Mouse (Mus musculus): Measurements from ENCODE around the gene Gm42421. TPM values are rescaled to one million over a fixed set of nuclear protein-coding genes. Genes with fewer than 3 reads are reported as not detected.

Gm42421 gene
- polyA plus RNA-seq, 1 experiment from 2014 or later: 0.71 TPM

GRCm38 (mm10) chr5:143931863-143932580 is 4.0 kb downstream of the Gm42421 start:
- Histone ChIP-seq H3K4me1 (ENCODE audit: control insufficient read depth, insufficient read depth, low read length) (peaks cover 7% of the 10 kb centered on the region; the same call in 1 of the 2 replicates), H3K4me2 (ENCODE audit: low read depth, low read length) (no peak overlapping the region), H3K9me3 (ENCODE audit: control insufficient read depth, low read length) (no peaks in the 10 kb centered on the region), H3K4me3 (ENCODE audit: low read length) (no peak overlapping the region), H3K9ac (ENCODE audit: low read depth, low read length) (no peak overlapping the region), H3K27ac (ENCODE audit: low read length) (peak overlapping the region; percentile 29), H3K36me3 (ENCODE audit: control insufficient read depth, insufficient read depth, low read length) (peaks cover 13% of the 10 kb centered on the region), H3K27me3 (replicated peaks; ENCODE audit: control insufficient read depth, insufficient read depth, low read length) (no peaks in the 10 kb centered on the region)
- peak; percentile 92 for ATAC-seq
- 65% methylated on average over 6 of the region's 6 CpGs for WGBS

GRCm38 (mm10) chr5:143932831-143933230 is 4.9 kb downstream of the Gm42421 start, which contains the start of gene Rsph10b:
TSS of gene Rsph10b (plus strand) at chr5:143933035.
- no peak within 1 kb of the TSS for H3K4me2 ChIP-seq (ENCODE audit: low read depth, low read length)
- ATAC-seq: peak; percentile 27

GRCm38 (mm10) chr5:143933414-143933813 is 5.4 kb downstream of the Gm42421 start:
- Histone ChIP-seq H3K27me3 (replicated peaks; ENCODE audit: control insufficient read depth, insufficient read depth, low read length) (no peaks in the 10 kb centered on the region), H3K27ac (ENCODE audit: low read length) (no peak overlapping the region), H3K9ac (ENCODE audit: low read depth, low read length) (no peak overlapping the region), H3K4me2 (ENCODE audit: low read depth, low read length) (no peak overlapping the region), H3K36me3 (ENCODE audit: control insufficient read depth, insufficient read depth, low read length) (peaks cover 13% of the 10 kb centered on the region), H3K9me3 (ENCODE audit: control insufficient read depth, low read length) (no peaks in the 10 kb centered on the region), H3K4me1 (ENCODE audit: control insufficient read depth, insufficient read depth, low read length) (peaks cover 7% of the 10 kb centered on the region; the same call in 1 of the 2 replicates), H3K4me3 (ENCODE audit: low read length) (no peak overlapping the region)
- 88% methylated on average over 11 of the region's 11 CpGs for WGBS
- ATAC-seq: no peak

More at GRCm38 (mm10) chr5:143932831-143933230, 4.9 kb downstream of the Gm42421 start, which contains the start of gene Rsph10b:
- Histone ChIP-seq H3K27me3 (replicated peaks; ENCODE audit: control insufficient read depth, insufficient read depth, low read length) (no peaks in the 10 kb centered on the region), H3K4me1 (ENCODE audit: control insufficient read depth, insufficient read depth, low read length) (peaks cover 7% of the 10 kb centered on the region; the same call in 1 of the 2 replicates), H3K4me3 (ENCODE audit: low read length) (no peak within 1 kb of the TSS), H3K9me3 (ENCODE audit: control insufficient read depth, low read length) (no peaks in the 10 kb centered on the region), H3K27ac (ENCODE audit: low read length) (peak within 1 kb of the TSS; percentile 29), H3K36me3 (ENCODE audit: control insufficient read depth, insufficient read depth, low read length) (peaks cover 13% of the 10 kb centered on the region), H3K9ac (ENCODE audit: low read depth, low read length) (no peak within 1 kb of the TSS)
- WGBS: 19% methylated on average over 8 of the region's 8 CpGs

GRCm38 (mm10) chr5:143933875-143934274 is 5.9 kb downstream of the Gm42421 start:
- Histone ChIP-seq H3K4me2 (ENCODE audit: low read depth, low read length) (no peak overlapping the region), H3K4me3 (ENCODE audit: low read length) (no peak overlapping the region), H3K4me1 (ENCODE audit: control insufficient read depth, insufficient read depth, low read length) (peaks cover 7% of the 10 kb centered on the region; the same call in 1 of the 2 replicates), H3K9ac (ENCODE audit: low read depth, low read length) (no peak overlapping the region), H3K27ac (ENCODE audit: low read length) (no peak overlapping the region), H3K36me3 (ENCODE audit: control insufficient read depth, insufficient read depth, low read length) (peaks cover 13% of the 10 kb centered on the region), H3K9me3 (ENCODE audit: control insufficient read depth, low read length) (no peaks in the 10 kb centered on the region), H3K27me3 (replicated peaks; ENCODE audit: control insufficient read depth, insufficient read depth, low read length) (no peaks in the 10 kb centered on the region)
- 77% methylated on average over 1 of the region's 1 CpGs for WGBS
- no peak for ATAC-seq

- Histone ChIP-seq H3K4me1 (ENCODE audit: control insufficient read depth, insufficient read depth, low read length) (peaks cover 7% of the 10 kb centered on the region; the same call in 1 of the 2 replicates), H3K36me3 (ENCODE audit: control insufficient read depth, insufficient read depth, low read length) (0 out of 2 replicates have a peak, but pooled peaks cover under 1% of the 10 kb centered on the region), H3K4me2 (ENCODE audit: low read depth, low read length) (no peak overlapping the region), H3K27ac (ENCODE audit: low read length) (no peak overlapping the region), H3K9me3 (ENCODE audit: control insufficient read depth, low read length) (no peaks in the 10 kb centered on the region), H3K4me3 (ENCODE audit: low read length) (no peak overlapping the region), H3K9ac (ENCODE audit: low read depth, low read length) (no peak overlapping the region), H3K27me3 (replicated peaks; ENCODE audit: control insufficient read depth, insufficient read depth, low read length) (no peaks in the 10 kb centered on the region)
- 86% methylated on average over 9 of the region's 9 CpGs for WGBS
- ATAC-seq: no peak
Measured at GRCm38 (mm10) chr5:143936156-143936555, 8.2 kb downstream of the Gm42421 start.

GRCm38 (mm10) chr5:143941588-143941987 is 13.6 kb downstream of the Gm42421 start:
- no peak overlapping the region for H3K9ac ChIP-seq (ENCODE audit: low read depth, low read length)
- no peak overlapping the region for H3K27ac ChIP-seq (ENCODE audit: low read length)
- H3K27me3 ChIP-seq (replicated peaks; ENCODE audit: control insufficient read depth, insufficient read depth, low read length): no peaks in the 10 kb centered on the region
- 0 out of 2 replicates have a peak overlapping the region, but pooled peaks have one; percentile 14 for H3K4me2 ChIP-seq (ENCODE audit: low read depth, low read length)
- peak; percentile 46; the same call in 1 of the 2 replicates for ATAC-seq
- no peaks in the 10 kb centered on the region for H3K36me3 ChIP-seq (ENCODE audit: control insufficient read depth, insufficient read depth, low read length)
- no peak overlapping the region for H3K4me3 ChIP-seq (ENCODE audit: low read length)
- no peaks in the 10 kb centered on the region for H3K9me3 ChIP-seq (ENCODE audit: control insufficient read depth, low read length)
- WGBS: 16% methylated on average over 10 of the region's 10 CpGs
- no peaks in the 10 kb centered on the region for H3K4me1 ChIP-seq (ENCODE audit: control insufficient read depth, insufficient read depth, low read length)

GRCm38 (mm10) chr5:143943231-143944125 is 15.5 kb downstream of the Gm42421 start:
- no peak overlapping the region for H3K27ac ChIP-seq (ENCODE audit: low read length)
- no peaks in the 10 kb centered on the region for H3K27me3 ChIP-seq (replicated peaks; ENCODE audit: control insufficient read depth, insufficient read depth, low read length)
- no peak overlapping the region for H3K9ac ChIP-seq (ENCODE audit: low read depth, low read length)
- no peak for ATAC-seq
- H3K4me3 ChIP-seq (ENCODE audit: low read length): no peak overlapping the region
- WGBS: 84% methylated on average over 14 of the region's 14 CpGs
- no peaks in the 10 kb centered on the region for H3K36me3 ChIP-seq (ENCODE audit: control insufficient read depth, insufficient read depth, low read length)
- H3K4me2 ChIP-seq (ENCODE audit: low read depth, low read length): no peak overlapping the region
- H3K9me3 ChIP-seq (ENCODE audit: control insufficient read depth, low read length): no peaks in the 10 kb centered on the region
- H3K4me1 ChIP-seq (ENCODE audit: control insufficient read depth, insufficient read depth, low read length): no peaks in the 10 kb centered on the region

- Histone ChIP-seq H3K4me2 (ENCODE audit: low read depth, low read length) (no peak overlapping the region), H3K4me3 (ENCODE audit: low read length) (no peak overlapping the region), H3K27ac (ENCODE audit: low read length) (no peak overlapping the region), H3K4me1 (ENCODE audit: control insufficient read depth, insufficient read depth, low read length) (no peaks in the 10 kb centered on the region), H3K36me3 (ENCODE audit: control insufficient read depth, insufficient read depth, low read length) (no peaks in the 10 kb centered on the region), H3K9ac (ENCODE audit: low read depth, low read length) (no peak overlapping the region), H3K9me3 (ENCODE audit: control insufficient read depth, low read length) (no peaks in the 10 kb centered on the region), H3K27me3 (replicated peaks; ENCODE audit: control insufficient read depth, insufficient read depth, low read length) (no peaks in the 10 kb centered on the region)
- ATAC-seq: no peak
- WGBS: 80% methylated on average over 12 of the region's 12 CpGs
Measured at GRCm38 (mm10) chr5:143948361-143948760, 20.4 kb downstream of the Gm42421 start.

- WGBS: 48% methylated on average over 5 of the region's 5 CpGs
- H3K36me3 ChIP-seq (ENCODE audit: control insufficient read depth, insufficient read depth, low read length): no peaks in the 10 kb centered on the region
- no peak overlapping the region for H3K9ac ChIP-seq (ENCODE audit: low read depth, low read length)
- no peaks in the 10 kb centered on the region for H3K27me3 ChIP-seq (replicated peaks; ENCODE audit: control insufficient read depth, insufficient read depth, low read length)
- no peak overlapping the region for H3K27ac ChIP-seq (ENCODE audit: low read length)
- no peak overlapping the region for H3K4me2 ChIP-seq (ENCODE audit: low read depth, low read length)
- no peak for ATAC-seq
- no peaks in the 10 kb centered on the region for H3K4me1 ChIP-seq (ENCODE audit: control insufficient read depth, insufficient read depth, low read length)
- no peak overlapping the region for H3K4me3 ChIP-seq (ENCODE audit: low read length)
- no peaks in the 10 kb centered on the region for H3K9me3 ChIP-seq (ENCODE audit: control insufficient read depth, low read length)
Measured at GRCm38 (mm10) chr5:143950016-143950415, 22.0 kb downstream of the Gm42421 start.

Measured in intestine, embryonic 16.5 days (tissue).